Mouse (Mus musculus) layer of hippocampus, postnatal 10 days (tissue): ENCODE results near the gene Egfl7. TPM values are rescaled to one million over a fixed set of nuclear protein-coding genes. Genes with fewer than 3 reads are reported as not detected.

ENCODE experiments used
- DNase-seq, 2 experiments: peaks; one replicate each; pipeline ENCODE4 v3.0.0; 2021; ENCODE audit warnings: low spot score in 2 of 2
- long read RNA-seq: library from polyadenylated mRNA; stranded (forward); transcript quantifications from one replicate; pipeline ENCODE4 v2.0.0, GENCODE M21; 2023
- total RNA-seq, 2 experiments: library from RNA; stranded (reverse); gene quantifications; 2 replicates each; pipeline ENCODE4 v1.2.3; 2021

Egfl7 gene
- 100 to 1,000 TPM in 1 of 2 experiments, 10 to 100 TPM in 1; 82.2 to 102 TPM for total RNA-seq
- long read RNA-seq, transcript Egfl7-213 (1 exons, 536 nt): minor isoform, 6 of 65 reads
- long read RNA-seq, transcript Egfl7-202 (10 exons, 1,372 nt): minor isoform, 13 of 65 reads
- long read RNA-seq, transcript Egfl7-216 (9 exons, 1,163 nt): major isoform, 17 of 65 reads
- long read RNA-seq, partial matches to known transcripts: 7 of 65 reads
- long read RNA-seq, other reads (novel, unspliced or antisense): 19 of 65 reads

DNA sequence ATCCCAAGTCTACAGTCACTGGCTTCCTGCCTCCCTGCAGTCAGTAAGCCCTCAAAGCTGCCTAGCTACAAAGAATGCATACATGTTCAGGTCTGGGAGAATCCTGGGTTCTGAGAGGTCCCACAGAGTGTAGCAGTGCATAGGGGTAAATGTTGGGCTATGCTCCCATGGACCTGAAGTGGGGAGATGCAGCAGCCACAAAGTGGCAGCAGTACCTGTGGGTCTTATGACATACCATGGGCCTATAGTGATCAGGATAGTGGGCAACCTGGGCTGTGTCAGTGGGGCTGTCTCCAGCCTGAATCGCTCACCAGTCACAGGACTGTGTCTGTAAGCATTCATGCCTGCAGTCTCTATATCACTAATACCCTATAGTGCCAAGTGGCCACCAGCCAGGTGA is at the start of gene Egfl7:
TSS of gene Egfl7 (plus strand) at position 301 of the 400 bp plus-strand sequence.
- no peak for DNase-seq

DNA sequence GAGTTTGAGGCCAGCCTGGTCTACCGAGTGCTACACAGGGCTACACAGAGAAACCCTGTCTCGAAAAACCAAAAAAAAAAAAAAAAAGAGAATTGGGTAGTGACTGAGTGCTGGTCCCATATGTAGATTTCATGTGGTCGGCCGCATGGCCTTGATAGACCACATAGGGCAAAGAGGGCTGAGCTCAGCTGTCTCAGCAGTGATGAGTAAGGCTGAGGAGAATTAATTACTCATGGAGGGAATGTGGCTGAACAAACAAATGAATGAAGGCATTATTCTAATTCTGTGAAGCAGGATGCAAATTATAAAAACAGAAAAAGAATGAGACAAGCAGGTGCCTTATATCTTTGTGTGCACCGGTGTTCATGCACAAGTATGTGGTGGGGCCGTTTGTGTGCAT is 48.0 kb upstream of the Egfl7 start:
- no peak for DNase-seq

DNA sequence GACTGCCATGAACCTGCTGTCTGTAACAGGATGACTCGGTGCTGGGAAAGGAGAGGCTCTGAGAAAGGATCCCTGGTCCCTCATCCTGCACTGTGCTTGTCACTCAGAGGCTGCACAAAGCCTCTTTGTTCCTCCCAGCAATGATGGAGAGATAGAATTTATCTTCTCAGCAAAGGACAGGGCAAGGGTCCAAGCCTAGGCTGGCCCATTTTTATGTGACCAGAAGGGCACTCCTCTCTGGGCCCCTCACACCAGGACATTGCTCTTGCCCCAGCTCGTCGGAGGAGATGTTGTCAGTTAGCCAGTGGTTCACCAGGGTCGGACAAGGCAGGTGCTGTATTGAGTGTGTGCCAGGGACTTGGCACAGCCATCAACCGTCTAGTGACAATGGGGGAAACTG is 46.6 kb upstream of the Egfl7 start:
- peak in 1 of 2 experiments; percentile 39 for DNase-seq

DNA sequence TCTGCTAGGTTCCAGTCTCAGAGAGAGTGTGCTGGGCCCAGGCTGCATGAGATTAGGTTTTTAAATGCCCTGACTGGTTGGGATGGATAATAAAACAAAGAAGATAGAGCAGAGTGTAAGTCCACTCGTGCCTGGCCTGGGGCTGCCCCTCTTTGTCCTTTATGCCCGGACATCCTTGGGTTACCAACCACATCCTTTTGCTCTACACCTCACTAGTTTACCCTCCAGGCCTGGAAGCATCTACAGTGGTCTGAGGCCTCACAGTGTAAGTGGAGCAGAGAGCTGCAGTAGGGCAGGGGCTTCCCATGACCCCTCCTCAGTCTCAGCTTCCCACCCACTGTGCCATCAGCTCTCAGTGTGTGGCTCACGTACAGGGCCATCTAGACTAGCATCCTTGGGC is 45.7 kb upstream of the Egfl7 start:
- DNase-seq: no peak

DNA sequence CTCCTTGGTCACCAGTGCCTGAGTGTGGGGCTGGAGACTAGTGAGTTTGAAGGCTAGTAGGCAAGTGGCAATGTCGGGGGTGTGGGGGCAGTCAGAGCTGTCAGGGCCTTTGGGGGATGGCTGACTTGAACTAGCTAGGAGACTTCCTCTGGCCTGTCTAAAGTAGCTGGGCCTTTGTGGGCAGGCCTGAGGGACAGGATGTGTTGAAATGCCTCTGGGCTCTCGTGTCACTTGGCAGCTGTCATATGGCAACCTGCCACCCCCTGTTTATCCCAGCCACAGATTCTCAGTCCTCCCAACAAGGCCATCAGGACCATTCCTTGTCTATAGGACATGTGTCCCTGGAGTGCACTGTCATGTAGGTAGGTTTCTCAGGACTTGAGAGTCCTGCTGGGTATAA is 45.2 kb upstream of the Egfl7 start:
- DNase-seq: peak; percentile 45 to 46

DNA sequence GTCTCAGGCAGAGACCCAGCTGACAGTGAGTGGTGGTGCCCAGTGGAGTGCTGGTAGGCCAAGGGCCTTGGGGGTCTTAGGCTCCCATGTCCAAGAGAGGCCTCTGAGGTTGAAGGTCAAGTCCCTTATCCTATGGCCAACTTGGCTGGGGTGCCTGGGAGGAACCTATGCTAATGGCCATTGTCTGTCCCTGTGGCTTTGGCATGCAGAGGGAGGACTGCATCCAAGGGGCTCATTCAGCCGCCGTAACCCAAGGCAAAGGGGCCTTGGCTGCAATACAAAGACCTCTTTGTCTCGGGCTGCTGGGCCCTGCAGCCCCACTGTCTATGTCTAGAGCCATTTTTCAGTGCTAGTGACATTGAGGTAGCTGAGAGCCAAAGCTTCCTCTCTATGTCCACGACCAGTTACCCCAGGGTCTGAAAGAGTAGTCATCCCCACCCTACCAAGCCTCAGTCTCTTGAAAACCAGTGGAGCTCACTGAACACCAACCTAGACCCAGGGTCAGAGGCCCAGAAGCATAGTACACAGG is 44.2 kb upstream of the Egfl7 start:
- DNase-seq: peak; percentile 48 to 58

DNA sequence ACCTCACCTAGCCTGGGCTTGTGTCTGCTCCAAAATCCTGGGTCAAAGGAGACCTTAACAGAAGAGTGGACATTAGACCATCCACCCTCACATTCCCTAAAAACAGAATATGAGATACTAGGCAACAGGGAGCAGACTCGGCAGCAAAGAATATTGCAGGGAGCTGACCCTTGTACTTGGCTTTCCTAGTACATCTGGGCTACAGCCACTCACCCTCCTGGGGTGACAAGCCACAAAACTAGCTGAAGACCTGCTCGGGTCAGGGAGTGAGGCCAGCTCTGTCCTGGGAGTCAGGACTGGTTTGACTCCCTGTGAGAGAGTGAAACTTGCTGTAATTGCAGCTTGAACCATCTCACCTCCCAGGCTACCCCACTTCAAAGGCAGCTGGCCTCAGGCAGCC is 40.3 kb upstream of the Egfl7 start:
- no peak for DNase-seq

DNA sequence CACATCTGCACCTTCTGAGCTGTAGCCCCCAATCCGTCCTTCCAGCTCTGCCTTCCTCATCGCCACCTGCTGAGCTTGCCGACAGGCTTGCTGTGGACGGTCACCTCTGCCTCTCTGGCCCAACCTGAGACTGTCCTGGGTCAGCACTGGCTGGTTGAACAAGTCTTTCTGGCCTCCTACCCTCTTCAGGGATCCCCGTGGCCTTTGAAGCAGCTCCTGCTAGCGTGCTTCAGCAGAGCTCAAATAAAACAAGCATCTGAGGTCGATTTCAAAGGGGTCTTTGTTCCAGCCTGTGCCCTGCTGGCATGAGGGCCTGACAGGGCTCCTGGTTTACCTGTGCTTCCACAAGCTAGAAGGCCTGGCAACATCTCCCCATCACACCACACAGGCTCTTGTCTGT is 39.1 kb upstream of the Egfl7 start:
- DNase-seq: no peak

DNA sequence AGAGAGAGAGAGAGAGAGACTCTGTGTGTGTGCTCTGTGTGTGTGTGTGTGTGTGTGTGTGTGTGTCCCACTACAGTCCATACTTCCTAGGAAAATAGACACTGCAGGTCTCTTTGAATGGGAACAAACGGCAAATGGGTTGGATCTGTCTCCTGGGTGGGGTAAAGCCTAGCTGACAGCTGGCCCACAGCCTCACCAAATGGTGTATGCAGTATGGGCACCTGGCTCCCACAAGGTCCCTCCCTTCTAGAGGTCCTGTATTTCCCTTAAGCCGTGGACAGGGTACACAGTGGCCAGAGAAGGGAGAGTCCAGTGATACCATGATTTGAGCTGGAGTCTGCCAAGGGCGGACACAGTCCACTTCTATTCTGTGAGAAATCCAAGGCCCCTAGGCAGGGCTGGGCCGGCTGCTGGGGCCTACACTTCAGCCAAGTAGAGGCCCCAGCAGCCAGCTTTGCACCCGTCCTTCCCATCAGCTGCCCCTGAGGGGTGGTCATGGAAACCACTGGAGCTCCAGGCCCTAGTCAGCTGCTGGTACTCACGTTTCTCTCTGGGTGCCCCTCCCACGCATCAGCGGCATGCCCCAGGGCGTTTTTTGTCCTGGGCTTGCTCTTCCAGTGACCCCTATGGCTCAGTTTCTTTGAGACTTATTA is 38.4 kb upstream of the Egfl7 start:
- peak; percentile 39 to 52 for DNase-seq

DNA sequence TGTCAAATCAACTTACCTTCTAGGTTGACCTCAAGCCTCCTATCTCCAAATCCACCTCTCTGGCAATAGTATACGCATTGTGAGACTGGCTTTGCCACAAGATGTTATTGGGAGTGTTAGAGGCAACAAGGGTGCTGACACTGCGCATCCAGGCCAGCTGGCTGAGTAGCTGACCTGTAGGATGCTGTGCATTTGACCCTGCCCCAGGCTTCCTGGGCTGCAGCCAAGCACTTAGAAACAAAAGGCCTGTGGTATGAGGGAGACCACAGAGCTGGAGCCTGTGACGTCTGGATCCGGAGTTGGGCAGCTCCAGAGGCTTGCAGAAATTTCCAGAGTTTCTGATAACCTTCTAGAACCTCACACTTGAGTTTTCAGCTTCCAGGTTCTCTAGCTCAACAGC is 36.7 kb upstream of the Egfl7 start:
- no peak for DNase-seq

DNA sequence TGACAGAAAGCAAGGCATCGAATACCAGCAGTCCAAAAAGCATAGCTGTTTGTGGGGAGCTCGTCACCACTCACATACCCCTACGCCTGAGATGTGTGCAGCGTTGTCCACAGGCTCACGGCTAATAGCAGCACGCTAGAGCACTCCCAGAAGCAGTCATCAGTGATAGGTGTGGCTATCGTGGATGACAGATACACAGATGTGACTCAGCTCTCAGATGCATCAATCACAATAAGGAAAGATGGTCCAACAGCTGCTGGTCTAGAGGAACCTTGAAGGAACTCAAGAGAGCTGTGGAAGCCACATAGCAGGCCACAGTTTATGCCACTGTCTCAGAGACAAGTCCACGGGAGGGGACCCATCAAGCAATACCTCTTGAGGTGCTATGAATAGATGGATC is 36.0 kb upstream of the Egfl7 start:
- DNase-seq: no peak

DNA sequence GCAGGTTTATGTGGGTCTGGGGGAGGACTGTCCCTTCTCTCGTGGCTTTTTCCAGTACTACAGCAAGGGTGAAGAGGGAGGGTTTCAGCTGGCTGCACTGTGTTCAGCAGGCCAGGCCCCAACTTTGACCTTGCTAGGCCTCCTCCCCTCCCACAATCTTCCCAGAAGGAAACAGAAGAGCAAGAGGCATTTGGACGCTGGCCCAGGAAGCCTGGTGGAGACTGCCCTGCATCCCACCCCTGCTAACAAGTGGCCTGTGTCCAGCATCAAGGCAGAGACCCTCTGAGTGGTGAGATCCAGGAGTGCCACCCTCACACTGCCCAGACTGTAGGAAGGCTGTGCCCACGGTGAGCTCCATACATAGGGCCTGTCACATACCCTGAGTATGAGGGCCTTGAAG is 35.5 kb upstream of the Egfl7 start:
- DNase-seq: no peak

DNA sequence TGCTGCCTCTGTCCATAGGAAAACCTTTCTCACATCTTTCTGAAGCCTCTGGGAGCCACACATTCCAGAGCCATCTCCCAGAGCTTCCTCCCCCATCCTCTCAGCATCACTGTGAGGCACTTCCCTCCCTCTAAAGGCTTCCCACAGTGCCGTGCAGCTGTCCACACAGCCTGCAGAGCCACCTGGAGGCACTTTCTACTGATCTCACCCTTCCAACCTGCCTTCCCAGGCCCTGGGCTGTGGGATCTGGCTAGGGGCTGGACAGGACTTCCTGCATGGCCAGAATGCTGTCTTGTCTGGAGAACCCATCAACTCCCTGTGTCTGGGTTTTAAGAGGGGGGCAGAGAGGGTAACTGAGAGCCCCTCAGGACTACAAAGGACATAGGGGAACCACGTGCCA is 32.3 kb upstream of the Egfl7 start:
- DNase-seq: no peak

DNA sequence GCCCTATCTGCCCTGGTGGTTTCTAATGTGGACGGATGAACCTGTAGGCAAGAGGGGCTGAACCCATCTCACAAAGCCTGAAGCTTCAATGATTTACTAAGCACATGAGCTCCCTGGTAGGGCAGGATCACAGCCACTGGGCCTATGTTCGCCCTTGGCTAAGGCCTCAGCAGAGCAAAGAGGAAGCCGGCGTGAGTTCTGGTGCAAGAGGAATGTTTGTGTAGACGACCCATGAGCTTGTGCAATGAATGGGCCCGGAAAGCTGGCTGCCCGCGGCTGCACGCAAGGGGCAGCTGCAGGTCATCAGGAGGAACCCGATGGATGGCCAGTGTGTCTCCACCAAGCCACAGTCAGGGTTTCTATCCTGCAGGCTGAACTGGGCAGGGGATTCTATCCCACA is 30.0 kb upstream of the Egfl7 start:
- no peak for DNase-seq

DNA sequence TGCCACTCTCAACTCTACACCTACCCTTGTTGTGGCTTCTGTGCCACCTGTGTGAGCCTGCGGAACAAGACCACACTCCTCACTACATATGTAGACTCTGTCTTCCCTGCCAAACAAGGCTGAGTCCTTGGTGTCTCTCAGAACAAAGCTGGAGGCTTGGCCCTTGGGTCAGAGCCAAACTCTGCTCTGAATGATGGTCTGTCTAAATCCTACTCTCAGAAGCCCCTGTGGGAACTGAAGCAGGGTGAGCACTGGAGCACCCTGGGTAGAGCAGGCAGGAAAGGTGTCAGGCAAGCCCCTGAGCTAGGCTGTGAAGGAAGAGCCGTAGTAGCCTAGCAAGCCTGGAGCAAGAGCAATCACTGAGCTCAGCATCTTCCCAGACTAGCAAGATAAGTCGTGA is 29.6 kb upstream of the Egfl7 start:
- DNase-seq: no peak

DNA sequence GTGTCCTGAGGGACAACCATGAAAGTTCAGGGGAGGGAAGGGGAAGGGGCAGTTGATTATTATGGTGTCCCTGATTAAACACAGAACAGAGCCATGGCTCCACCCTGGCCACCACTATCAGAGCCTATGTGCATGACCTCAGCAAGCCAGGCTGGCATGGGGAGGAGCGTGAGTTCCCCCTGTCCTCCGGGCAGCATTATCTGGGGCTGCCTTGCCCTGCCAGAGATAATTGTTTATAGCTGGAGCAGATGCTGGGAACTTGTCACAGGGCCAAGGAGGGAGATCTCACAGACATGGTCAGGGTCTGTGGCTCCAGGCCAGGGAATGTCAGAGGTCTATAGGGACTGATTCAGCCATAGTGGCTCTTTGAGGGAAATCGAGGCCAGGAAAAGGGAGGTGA is 29.0 kb upstream of the Egfl7 start:
- DNase-seq: no peak

DNA sequence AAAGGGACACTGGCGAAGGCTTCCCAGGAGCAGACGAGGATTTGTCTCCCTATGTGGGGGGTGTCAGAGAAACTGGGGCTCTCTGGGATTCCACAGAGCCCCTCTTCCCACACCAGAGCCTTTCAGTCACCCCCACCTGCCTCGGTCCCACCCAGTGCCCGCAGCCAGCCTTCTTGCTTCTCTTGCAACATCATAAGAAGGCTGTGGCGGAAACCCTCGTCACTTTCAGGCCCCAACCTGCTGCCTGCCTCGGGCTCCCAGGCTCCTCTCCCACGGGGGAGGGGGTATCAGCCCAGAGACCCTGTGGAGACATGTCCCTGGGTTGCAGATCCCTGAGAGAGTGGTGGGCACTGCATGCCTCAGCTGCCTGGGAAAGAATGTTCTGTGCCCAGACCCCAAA is 28.4 kb upstream of the Egfl7 start:
- no peak for DNase-seq

DNA sequence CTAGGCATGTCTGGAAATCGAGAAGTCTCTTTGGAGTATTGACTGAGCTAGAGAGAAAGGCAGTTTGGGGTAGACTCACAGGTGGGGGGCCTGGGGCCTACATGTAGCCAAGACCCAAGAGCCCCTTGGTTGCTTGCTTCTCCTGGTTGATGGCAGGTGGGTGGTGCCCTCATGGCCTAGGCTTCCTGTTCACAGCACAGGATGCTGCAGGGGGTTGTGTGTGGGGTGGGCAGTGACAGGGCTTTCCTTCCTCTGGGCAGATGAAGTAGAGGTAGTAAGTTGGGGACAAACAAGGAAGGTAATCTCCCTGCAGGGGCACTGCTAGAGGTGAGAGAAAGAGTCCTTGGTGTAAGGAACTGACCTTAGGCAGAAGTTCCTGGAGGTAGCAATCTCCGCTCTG is 27.7 kb upstream of the Egfl7 start:
- no peak for DNase-seq

DNA sequence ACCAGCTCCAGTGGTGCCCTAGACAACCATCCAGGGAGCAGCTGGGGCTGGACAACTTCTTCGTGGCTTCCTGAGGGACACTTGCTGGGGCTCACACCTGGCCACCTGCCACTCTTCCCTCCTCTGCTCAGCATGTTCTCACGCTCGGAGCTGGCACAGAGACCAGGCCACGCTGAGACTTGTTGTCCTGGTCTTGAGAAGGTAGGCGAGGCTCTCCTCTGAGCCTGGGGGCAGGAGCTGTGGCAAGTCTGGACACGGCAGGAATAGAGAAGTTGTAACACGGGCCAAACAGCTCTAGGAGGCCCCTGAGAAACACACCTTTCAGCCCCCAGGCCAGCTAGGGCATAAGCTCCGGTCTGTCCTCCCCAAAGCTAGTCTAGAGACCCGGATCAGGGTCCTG is 25.9 kb upstream of the Egfl7 start:
- no peak for DNase-seq

DNA sequence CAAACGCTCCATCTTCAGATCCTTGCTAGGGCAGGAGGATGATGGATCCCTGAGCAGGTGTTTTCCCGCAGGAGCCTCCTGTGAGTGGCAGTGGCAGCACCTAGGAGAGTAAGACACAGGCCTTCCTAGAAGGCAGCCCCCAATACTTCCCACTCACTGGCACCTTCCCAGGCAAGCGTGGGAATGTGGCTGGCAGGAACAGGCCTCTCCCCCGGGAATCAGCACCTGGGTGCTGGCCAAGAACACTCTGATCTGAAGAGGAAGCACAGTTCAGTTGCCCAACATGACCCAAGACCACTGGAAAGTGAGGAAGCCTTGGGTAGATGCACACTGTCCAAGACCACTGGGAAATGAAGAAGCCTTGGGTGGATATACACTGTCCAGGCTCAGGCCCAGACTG is 24.7 kb upstream of the Egfl7 start:
- peak; percentile 60 for DNase-seq

DNA sequence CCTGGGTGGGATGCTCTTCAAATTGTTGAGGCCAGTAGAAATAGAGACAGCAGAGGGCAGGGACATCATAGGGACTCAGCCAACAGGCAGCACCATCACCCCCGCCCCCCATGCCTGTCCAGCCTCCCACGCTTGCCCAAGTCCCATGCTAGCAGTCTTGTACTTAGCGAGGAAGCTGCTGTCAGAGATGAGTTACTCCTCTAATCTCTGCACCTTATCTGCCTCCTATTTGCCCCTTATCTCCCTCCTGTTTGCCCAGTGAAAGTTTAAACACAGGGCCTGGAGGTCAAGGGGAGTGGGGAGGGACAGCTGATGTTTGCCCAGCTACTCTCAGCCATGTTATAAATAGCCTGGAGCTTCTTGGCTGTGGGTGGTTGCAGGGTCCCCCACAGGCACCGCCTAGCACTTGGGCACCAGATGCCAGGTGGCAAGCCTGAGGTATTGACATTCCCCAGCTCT is 23.2 kb upstream of the Egfl7 start:
- no peak for DNase-seq

DNA sequence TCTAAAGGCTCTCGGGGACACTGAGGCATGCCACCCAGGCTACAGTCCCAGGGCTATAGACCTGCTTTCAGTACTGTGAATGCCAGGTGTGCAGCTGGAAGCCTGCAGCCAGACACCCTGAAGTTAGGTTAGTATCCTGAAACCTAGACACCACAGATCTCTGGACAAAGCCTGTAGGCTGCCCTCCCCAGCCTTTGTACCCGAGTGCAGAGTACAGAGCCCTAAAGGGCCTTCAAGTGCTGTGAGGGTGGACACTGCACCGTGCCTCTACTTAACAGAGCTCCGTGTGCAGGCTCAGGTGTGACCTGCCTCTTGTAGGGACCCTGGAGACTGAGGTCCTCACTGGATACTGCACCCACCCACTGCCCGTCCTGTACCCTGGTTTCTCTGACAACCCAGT is 19.3 kb upstream of the Egfl7 start:
- no peak for DNase-seq
